Mouse (Mus musculus): ENCODE measurements around the gene Cpxm1.

DNA sequence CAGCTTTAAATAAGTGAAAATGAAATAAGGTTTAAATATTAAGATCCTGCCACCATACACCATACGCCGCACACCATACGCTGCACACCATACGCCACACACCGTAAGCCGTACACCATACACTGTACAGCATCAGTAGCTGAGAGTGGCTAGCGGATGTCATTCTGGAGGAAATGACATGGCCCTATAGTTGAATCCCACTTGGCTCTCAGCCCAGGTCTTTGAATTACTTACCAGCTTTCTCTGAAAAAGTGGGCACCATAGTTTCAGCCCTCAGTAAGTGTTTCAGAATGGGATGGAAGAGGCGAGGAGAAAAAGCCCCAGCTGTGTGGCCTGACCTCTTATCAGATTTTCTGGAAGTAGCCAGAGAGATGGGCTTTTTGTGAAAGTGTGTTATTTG lies 44.0 kb downstream of the Cpxm1 start:
- TF ChIP-seq CTCF (IDR thresholded peaks at IDR 0.05; ENCODE audit: low read depth) = no peak
- TF ChIP-seq EP300 (IDR thresholded peaks at IDR 0.05; ENCODE audit: low read depth) = no peak
